Mouse (Mus musculus) mature B cell (primary cell): ENCODE measurements around the gene Gngt2.
"Not testable (repeated sequence)": the region's sequence is repeated elsewhere in the genome, so short reads cannot be mapped to it uniquely, and the experiment has no call there.

Source experiments
- in situ Hi-C: fragments of 300-500 bp; cut with MboI; formaldehyde crosslinking; loops from 2 replicates; pipeline ENCODE4 v1.14.3; 2019

Gene Gngt2

GRCm38 (mm10) chr11:95840694-95841497 lies 3.9 kb downstream of the Gngt2 start:
- in situ Hi-C loops = no loop called here

- in situ Hi-C loops = no loop called here
Measured at GRCm38 (mm10) chr11:95841498-95841830, 4.4 kb downstream of the Gngt2 start.

- in situ Hi-C loops = no loop called here
Measured at GRCm38 (mm10) chr11:95842074-95842681, 5.2 kb downstream of the Gngt2 start, which contains the start of gene Abi3. Abi3 (minus strand) TSS chr11:95842476.

- in situ Hi-C loops = no loop called here
Measured at GRCm38 (mm10) chr11:95842953-95843352, 5.9 kb downstream of the Gngt2 start.

GRCm38 (mm10) chr11:95843421-95843950 lies 6.5 kb downstream of the Gngt2 start:
- in situ Hi-C loops = no loop called here

GRCm38 (mm10) chr11:95844935-95845334 lies 7.9 kb downstream of the Gngt2 start:
- in situ Hi-C loops = no loop called here

GRCm38 (mm10) chr11:95850898-95851297 lies 13.9 kb downstream of the Gngt2 start:
- in situ Hi-C loops = no loop called here

GRCm38 (mm10) chr11:95853684-95854083 lies 16.7 kb downstream of the Gngt2 start:
- in situ Hi-C loops = no loop called here

GRCm38 (mm10) chr11:95857306-95857705 lies 20.3 kb downstream of the Gngt2 start:
- in situ Hi-C loops = loop anchor here (5.0 kb wide), 1 partner anchor 35 kb away; the partner anchor contains the start of gene Phospho1

GRCm38 (mm10) chr11:95857716-95858527 lies 20.9 kb downstream of the Gngt2 start:
- in situ Hi-C loops = loop anchor here (5.0 kb wide), 1 partner anchor 36 kb away; the partner anchor contains the start of gene Phospho1

- in situ Hi-C loops = loop anchor here (5.0 kb wide), 1 partner anchor 36 kb away; the partner anchor contains the start of gene Phospho1
Measured at GRCm38 (mm10) chr11:95858528-95859467, 21.8 kb downstream of the Gngt2 start.

GRCm38 (mm10) chr11:95859468-95859855 lies 22.4 kb downstream of the Gngt2 start:
- in situ Hi-C loops = loop anchor here (5.0 kb wide), 1 partner anchor 37 kb away; the partner anchor contains the start of gene Phospho1

GRCm38 (mm10) chr11:95860071-95860490 lies 23.1 kb downstream of the Gngt2 start:
- in situ Hi-C loops = no loop called here

GRCm38 (mm10) chr11:95861397-95861796 lies 24.4 kb downstream of the Gngt2 start:
- in situ Hi-C loops = no loop called here

- in situ Hi-C loops = no loop called here
Measured at GRCm38 (mm10) chr11:95869442-95869841, 32.4 kb downstream of the Gngt2 start.

- in situ Hi-C loops = no loop called here
Measured at GRCm38 (mm10) chr11:95869918-95870470, 33.0 kb downstream of the Gngt2 start.

- in situ Hi-C loops = no loop called here
Measured at GRCm38 (mm10) chr11:95875804-95876203, 38.8 kb downstream of the Gngt2 start.

GRCm38 (mm10) chr11:95876296-95876695 lies 39.3 kb downstream of the Gngt2 start:
- in situ Hi-C loops = no loop called here

- in situ Hi-C loops = not testable (repeated sequence)
Measured at GRCm38 (mm10) chr11:95879861-95880260, 42.8 kb downstream of the Gngt2 start.

GRCm38 (mm10) chr11:95890462-95891051 lies 53.5 kb downstream of the Gngt2 start:
- in situ Hi-C loops = no loop called here
